In genomic region chr5:64690148-64690547, GRCm38 (mm10) we compare ENCODE assay signal across 25 mouse cellular contexts.
DNase-seq lines count a peak whose midpoint lies in the region; ATAC-seq and TF ChIP-seq lines count a peak whose summit lies in the region.
"Had no signal": no experiment of that assay in that cellular context is flagged by ENCODE, and none has a peak within 500 bp of the region (broad histone marks: within the 10 kb centered on the region; RNA-seq: fewer than 3 reads in every experiment).

No protein-coding gene starts in this region.

- peak; percentile 73 for DNase-seq in heart, adult 11 months
- no peak for DNase-seq in liver, embryonic 13.5 days
- DNase-seq in MEL (ENCODE audit: low read depth, low spot score) = no peak
- no peak for DNase-seq in embryo, embryonic 11 days
- no peak for DNase-seq in spleen, postnatal 10 days (ENCODE audit: low spot score in 2 of 2)
- DNase-seq: adrenal gland, postnatal 10 days; adrenal gland, postnatal 36 days; cerebellum, adult 11 months; cerebellum, adult 2 months; cerebellum, adult 9-11 months; cerebellum, postnatal 25 days; gastrocnemius, postnatal 25 days; heart, postnatal 14 days; heart, postnatal 4 days had no signal

- 0 out of 2 replicates have a peak, but pooled peaks cover 4% of the 10 kb centered on the region for H3K4me1 ChIP-seq in heart, embryonic 11.5 days (ENCODE audit: control insufficient read depth, insufficient read depth, low read length)
- peaks cover 40% of the 10 kb centered on the region for H3K4me1 ChIP-seq in liver, embryonic 13.5 days (replicated peaks)
- H3K4me1 ChIP-seq in liver, embryonic 12.5 days = peaks cover 42% of the 10 kb centered on the region
- peaks cover 24 to 34% of the 10 kb centered on the region in 2 experiments for H3K4me1 ChIP-seq in MEL (ENCODE audit: control insufficient read depth in 1 of 2, insufficient read depth in 2 of 2, low read length in 2 of 2)
- H3K4me1 ChIP-seq: embryonic facial prominence, embryonic 10.5 days; embryonic facial prominence, embryonic 13.5 days; forebrain, embryonic 15.5 days; intestine, embryonic 15.5 days had no signal

- no peak overlapping the region for H3K4me3 ChIP-seq in heart, embryonic 11.5 days (ENCODE audit: low read depth, low read length)
- no peak overlapping the region for H3K4me3 ChIP-seq in liver, embryonic 13.5 days (replicated peaks)
- no peak overlapping the region for H3K4me3 ChIP-seq in liver, embryonic 12.5 days
- H3K4me3 ChIP-seq in MEL (ENCODE audit: control insufficient read depth in 1 of 2, insufficient read depth in 1 of 2, low read depth in 2 of 2, low read length in 2 of 2) = no peak overlapping the region
- H3K4me3 ChIP-seq: embryonic facial prominence, embryonic 10.5 days; embryonic facial prominence, embryonic 13.5 days; erythroblast, embryonic 14.5 days; forebrain, embryonic 12.5 days; forebrain, embryonic 15.5 days; heart, embryonic 13.5 days; intestine, embryonic 15.5 days had no signal

- no peak for TF ChIP-seq RAD21 in MEL (IDR thresholded peaks at IDR 0.05; ENCODE audit: low read depth, low read length)

- WGBS in heart, embryonic 11.5 days (ENCODE audit: insufficient replicate concordance) = 80% methylated on average over 7 of the region's 7 CpGs
- WGBS in liver, embryonic 13.5 days (ENCODE audit: insufficient replicate concordance) = 76% methylated on average over 7 of the region's 7 CpGs
- 83% methylated on average over 7 of the region's 7 CpGs for WGBS in liver, embryonic 12.5 days (ENCODE audit: insufficient replicate concordance)

- no peak for TF ChIP-seq POLR2A in MEL (IDR thresholded peaks at IDR 0.05; ENCODE audit: control insufficient read depth in 1 of 2, insufficient read depth in 1 of 2, low read depth in 1 of 2, low read length in 2 of 2, poor library complexity in 1 of 2)

- no peak overlapping the region for H3K9ac ChIP-seq in heart, embryonic 11.5 days (ENCODE audit: low read depth, low read length)
- H3K9ac ChIP-seq in liver, embryonic 13.5 days = 0 out of 2 replicates have a peak overlapping the region, but pooled peaks have one; percentile 29
- H3K9ac ChIP-seq in liver, embryonic 12.5 days = no peak overlapping the region
- no peak overlapping the region for H3K9ac ChIP-seq in MEL (ENCODE audit: control insufficient read depth, low read depth, low read length, poor library complexity, severe bottlenecking)
- H3K9ac ChIP-seq: embryonic facial prominence, embryonic 13.5 days; forebrain, embryonic 12.5 days; forebrain, embryonic 15.5 days; heart, embryonic 13.5 days; hindbrain, embryonic 14.5 days; intestine, embryonic 15.5 days had no signal

- H3K36me3 ChIP-seq in heart, embryonic 11.5 days (ENCODE audit: control insufficient read depth, insufficient read depth, low read length) = no peaks in the 10 kb centered on the region
- no peaks in the 10 kb centered on the region for H3K36me3 ChIP-seq in liver, embryonic 13.5 days
- H3K36me3 ChIP-seq in liver, embryonic 12.5 days = no peaks in the 10 kb centered on the region
- H3K36me3 ChIP-seq in MEL (ENCODE audit: control insufficient read depth in 1 of 2, insufficient read depth in 2 of 2, low read length in 2 of 2) = peaks cover 0 to 26% of the 10 kb centered on the region in 2 experiments; a peak in 2 of 4 replicates
- H3K36me3 ChIP-seq: embryonic facial prominence, embryonic 10.5 days; embryonic facial prominence, embryonic 13.5 days; forebrain, embryonic 12.5 days; forebrain, embryonic 15.5 days; heart, embryonic 13.5 days; intestine, embryonic 15.5 days had no signal

- H3K79me2 ChIP-seq in MEL (ENCODE audit: control insufficient read depth, insufficient read depth, low read length, poor library complexity) = no peaks in the 10 kb centered on the region

- no peak overlapping the region for H3K27ac ChIP-seq in heart, embryonic 11.5 days (ENCODE audit: low read depth, low read length)
- H3K27ac ChIP-seq in liver, embryonic 13.5 days = peak overlapping the region; percentile 65; the same call in 1 of the 2 replicates
- H3K27ac ChIP-seq in liver, embryonic 12.5 days = no peak overlapping the region
- peak overlapping the region; percentile 71 for H3K27ac ChIP-seq in MEL (ENCODE audit: control insufficient read depth, low read depth, low read length)
- H3K27ac ChIP-seq: embryonic facial prominence, embryonic 10.5 days; embryonic facial prominence, embryonic 13.5 days; forebrain, embryonic 12.5 days; forebrain, embryonic 15.5 days; heart, embryonic 13.5 days; hindbrain, embryonic 14.5 days; intestine, embryonic 15.5 days had no signal

- no peaks in the 10 kb centered on the region; the same call in 1 of the 2 replicates for H3K9me3 ChIP-seq in heart, embryonic 11.5 days (replicated peaks; ENCODE audit: control insufficient read depth, low read length)
- no peaks in the 10 kb centered on the region for H3K9me3 ChIP-seq in liver, embryonic 13.5 days (replicated peaks)
- 0 out of 2 replicates have a peak, but pooled peaks cover 5% of the 10 kb centered on the region for H3K9me3 ChIP-seq in liver, embryonic 12.5 days (replicated peaks)
- no peaks in the 10 kb centered on the region for H3K9me3 ChIP-seq in MEL (replicated peaks; ENCODE audit: insufficient read depth, low read length)
- H3K9me3 ChIP-seq: forebrain, embryonic 15.5 days; intestine, embryonic 15.5 days had no signal

- no peak for TF ChIP-seq CTCF in MEL (IDR thresholded peaks at IDR 0.05 in 2 of 3, conservative IDR thresholded peaks at IDR 0.05 in 1 of 3; ENCODE audit: control insufficient read depth in 1 of 3, insufficient read depth in 1 of 3, low read depth in 2 of 3, low read length in 3 of 3, poor library complexity in 1 of 3, severe bottlenecking in 1 of 3)

- no peak for TF ChIP-seq EP300 in MEL (IDR thresholded peaks at IDR 0.05; ENCODE audit: low read depth in 1 of 2, low read length in 2 of 2)

- no peaks in the 10 kb centered on the region for H3K27me3 ChIP-seq in heart, embryonic 11.5 days (ENCODE audit: control insufficient read depth, insufficient read depth, low read length)
- no peaks in the 10 kb centered on the region for H3K27me3 ChIP-seq in liver, embryonic 13.5 days
- H3K27me3 ChIP-seq in liver, embryonic 12.5 days (replicated peaks) = no peaks in the 10 kb centered on the region
- H3K27me3 ChIP-seq in MEL (ENCODE audit: control insufficient read depth in 1 of 2, insufficient read depth in 2 of 2, low read length in 2 of 2) = no peaks in the 10 kb centered on the region
- H3K27me3 ChIP-seq: embryonic facial prominence, embryonic 13.5 days; forebrain, embryonic 12.5 days; forebrain, embryonic 15.5 days; heart, embryonic 13.5 days; intestine, embryonic 15.5 days had no signal

- no peak for ATAC-seq in heart, embryonic 11.5 days (replicated peaks; ENCODE audit: insufficient number of reproducible peaks, low FRiP score, low TSS enrichment)
- ATAC-seq in liver, embryonic 13.5 days (ENCODE audit: low read depth) = no peak
- ATAC-seq in liver, embryonic 12.5 days = no peak
- ATAC-seq in inflammation-experienced regulatory T-cells, adult 6 months = peak; percentile 56
- ATAC-seq: forebrain, embryonic 15.5 days; intestine, embryonic 15.5 days had no signal

- H3K4me2 ChIP-seq in heart, embryonic 11.5 days = no peak overlapping the region
- no peak overlapping the region for H3K4me2 ChIP-seq in liver, embryonic 13.5 days
- no peak overlapping the region; the same call in 1 of the 2 replicates for H3K4me2 ChIP-seq in liver, embryonic 12.5 days
- H3K4me2 ChIP-seq: embryonic facial prominence, embryonic 13.5 days; forebrain, embryonic 12.5 days; forebrain, embryonic 15.5 days; heart, embryonic 13.5 days; hindbrain, embryonic 14.5 days; intestine, embryonic 15.5 days had no signal

TF ChIP-seq in MEL, 35 proteins besides CTCF, POLR2A, EP300 and RAD21:
- TF ChIP-seq TAL1 (IDR thresholded peaks at IDR 0.05; ENCODE audit: low read length) (no peak), ZKSCAN1 (IDR thresholded peaks at IDR 0.05; ENCODE audit: low read depth, low read length) (no peak), GABPA (IDR thresholded peaks at IDR 0.05; ENCODE audit: low read depth, low read length) (no peak), ZNF384 (IDR thresholded peaks at IDR 0.05; ENCODE audit: low read depth, low read length) (no peak), MXI1 (IDR thresholded peaks at IDR 0.05; ENCODE audit: low read depth, low read length) (no peak), NRF1 (IDR thresholded peaks at IDR 0.05; ENCODE audit: insufficient read depth, low read depth, low read length, poor library complexity, severe bottlenecking) (no peak), MYC (IDR thresholded peaks at IDR 0.05; ENCODE audit: low read depth, low read length) (no peak), SMC3 (IDR thresholded peaks at IDR 0.05; ENCODE audit: low read depth, low read length) (no peak), ZC3H11A (IDR thresholded peaks at IDR 0.05; ENCODE audit: low read depth, low read length) (no peak), TCF12 (IDR thresholded peaks at IDR 0.05; ENCODE audit: low read depth, low read length) (no peak), USF1 (IDR thresholded peaks at IDR 0.05; ENCODE audit: low read depth, low read length) (no peak), POLR2AphosphoS2 (IDR thresholded peaks at IDR 0.05; ENCODE audit: low read length) (no peak), JUND (IDR thresholded peaks at IDR 0.05; ENCODE audit: low read depth, low read length) (no peak), MAX (IDR thresholded peaks at IDR 0.05; ENCODE audit: low read length) (no peak), RCOR1 (IDR thresholded peaks at IDR 0.05; ENCODE audit: low read depth, low read length) (no peak), CHD2 (IDR thresholded peaks at IDR 0.05; ENCODE audit: low read length) (no peak), POLR2AphosphoS5 (IDR thresholded peaks at IDR 0.05; ENCODE audit: borderline replicate concordance, low read depth, low read length) (no peak), MAZ (IDR thresholded peaks at IDR 0.05; ENCODE audit: low read depth, low read length) (no peak), KAT2A (conservative IDR thresholded peaks at IDR 0.05; ENCODE audit: low read depth, low read length) (no peak), MAFK (IDR thresholded peaks at IDR 0.05; ENCODE audit: borderline replicate concordance, low read depth, low read length) (no peak)

Comparison
In these comparisons a context has a peak if more than half of its experiments do, and no peak if none do; other contexts are left out.
1. H3K27ac ChIP-seq: peak in liver, embryonic 13.5 days (single experiment) and MEL (single experiment); none in heart, embryonic 11.5 days (single experiment) and liver, embryonic 12.5 days (single experiment).